Mouse (Mus musculus) fat pad, adult 2 months (tissue): Measurements from ENCODE around the gene Ss18l1.

Experiments used
- DNase-seq: peaks from one replicate; pipeline ENCODE4 v3.0.0-alpha.2; 2011; ENCODE audit warnings: low read depth, low spot score; ENCODE audit errors: extremely low read depth

The Ss18l1 gene

GRCm38 (mm10) chr2:180042256-180042857 is at the start of gene Ss18l1, which contains the start of gene Psma7:
TSS of gene Ss18l1 (plus strand) at chr2:180042509.
TSS of gene Psma7 (minus strand) at chr2:180042433.
- DNase-seq = no peak

GRCm38 (mm10) chr2:179993071-179993470 is 49.2 kb upstream of the Ss18l1 start:
- no peak for DNase-seq

- no peak for DNase-seq
Measured at GRCm38 (mm10) chr2:179998431-179998830, 43.9 kb upstream of the Ss18l1 start.

GRCm38 (mm10) chr2:180001635-180002034 is 40.7 kb upstream of the Ss18l1 start:
- DNase-seq = no peak

GRCm38 (mm10) chr2:180005656-180006351 is 36.5 kb upstream of the Ss18l1 start:
- DNase-seq = no peak

GRCm38 (mm10) chr2:180006352-180007017 is 35.8 kb upstream of the Ss18l1 start:
- no peak for DNase-seq

- DNase-seq = no peak
Measured at GRCm38 (mm10) chr2:180010686-180011085, 31.6 kb upstream of the Ss18l1 start.

- no peak for DNase-seq
Measured at GRCm38 (mm10) chr2:180011370-180011769, 30.9 kb upstream of the Ss18l1 start.

- DNase-seq = no peak
Measured at GRCm38 (mm10) chr2:180013686-180014085, 28.6 kb upstream of the Ss18l1 start.

- no peak for DNase-seq
Measured at GRCm38 (mm10) chr2:180017632-180018031, 24.7 kb upstream of the Ss18l1 start.

- DNase-seq = no peak
Measured at GRCm38 (mm10) chr2:180018573-180018972, 23.7 kb upstream of the Ss18l1 start.

- no peak for DNase-seq
Measured at GRCm38 (mm10) chr2:180020091-180020661, 22.1 kb upstream of the Ss18l1 start.

- no peak for DNase-seq
Measured at GRCm38 (mm10) chr2:180020919-180021318, 21.4 kb upstream of the Ss18l1 start.

GRCm38 (mm10) chr2:180022751-180023150 is 19.6 kb upstream of the Ss18l1 start:
- no peak for DNase-seq

GRCm38 (mm10) chr2:180024401-180025098 is 17.8 kb upstream of the Ss18l1 start, which contains the start of gene Lsm14b:
TSS of gene Lsm14b (plus strand) at chr2:180024987.
- no peak for DNase-seq

- no peak for DNase-seq
Measured at GRCm38 (mm10) chr2:180025135-180025860, 17.0 kb upstream of the Ss18l1 start.

- DNase-seq = no peak
Measured at GRCm38 (mm10) chr2:180025861-180026200, 16.5 kb upstream of the Ss18l1 start.

- DNase-seq = no peak
Measured at GRCm38 (mm10) chr2:180027768-180028167, 14.5 kb upstream of the Ss18l1 start.

GRCm38 (mm10) chr2:180031270-180031669 is 11.0 kb upstream of the Ss18l1 start:
- DNase-seq = no peak

- no peak for DNase-seq
Measured at GRCm38 (mm10) chr2:180032925-180033324, 9.4 kb upstream of the Ss18l1 start.
